Mouse (Mus musculus): Measurements from ENCODE around the gene Gar1.

Gene Gar1

GRCm38 (mm10) chr3:129799011-129799410 is 32.2 kb downstream of the Gar1 start:
- DNase-seq, result no peak

DNA sequence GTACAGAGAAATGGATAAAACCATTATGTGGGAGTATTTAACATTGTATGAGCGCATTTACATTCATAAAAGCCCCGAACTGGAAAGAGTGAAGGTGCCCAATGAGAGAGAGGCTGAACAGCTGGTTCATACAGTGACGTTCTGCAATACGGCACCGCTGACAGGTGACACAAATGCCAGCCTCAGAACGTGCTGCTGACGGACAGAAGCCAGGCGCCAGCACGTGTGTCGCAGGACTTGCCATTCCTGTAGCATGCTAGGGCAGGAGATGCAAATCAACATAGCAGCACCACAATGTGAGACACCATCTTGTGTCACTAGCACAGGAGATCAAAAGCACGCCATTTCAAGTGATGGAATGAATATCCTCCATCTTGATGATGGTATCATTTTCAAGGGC is 32.6 kb downstream of the Gar1 start:
- DNase-seq, result no peak

GRCm38 (mm10) chr3:129797341-129797740 is 33.9 kb downstream of the Gar1 start:
- peak; percentile 32 for DNase-seq

DNA sequence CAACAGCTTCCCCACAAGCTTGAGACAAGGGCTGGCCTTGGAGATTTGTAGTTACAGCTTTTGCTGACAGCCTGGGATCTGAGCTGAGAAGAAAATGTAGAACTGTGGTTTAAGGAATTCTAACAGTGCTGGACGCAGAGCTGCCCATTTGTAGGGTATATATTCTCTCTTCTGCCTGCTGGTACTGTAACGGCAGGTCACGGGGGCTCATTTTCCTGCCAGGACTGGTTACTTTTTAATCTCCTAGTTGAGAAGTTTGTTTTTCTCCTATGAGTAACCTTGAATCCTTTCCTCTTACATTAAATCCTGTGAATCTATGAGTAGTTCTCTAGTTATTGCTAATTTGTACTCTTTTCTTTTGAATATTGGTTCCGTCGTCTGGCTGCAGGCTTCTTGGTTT is 37.4 kb downstream of the Gar1 start:
- DNase-seq, result peak; percentile 81

GRCm38 (mm10) chr3:129782746-129783145 is 48.5 kb downstream of the Gar1 start:
- DNase-seq, result no peak

- DNase-seq, result no peak
These were observed 49.8 kb downstream of the Gar1 start for GRCm38 (mm10) chr3:129781435-129781834.
